Comparison of ENCODE assay signal across 18 mouse cellular contexts in genomic region chr16:24433563-24433962, GRCm38 (mm10). TPM values are rescaled to one million over a fixed set of nuclear protein-coding genes. Genes with fewer than 3 reads are reported as not detected.
DNase-seq lines count a peak whose midpoint lies in the region; ATAC-seq and TF ChIP-seq lines count a peak whose summit lies in the region.
"Had no signal": no experiment of that assay in that cellular context is flagged by ENCODE, and none has a peak within 500 bp of the region (broad histone marks: within the 10 kb centered on the region; RNA-seq: fewer than 3 reads in every experiment).

No protein-coding gene starts in this region.

- 17% methylated on average over 7 of the region's 7 CpGs for WGBS in heart, embryonic 11.5 days (ENCODE audit: insufficient replicate concordance)
- 20% methylated on average over 7 of the region's 7 CpGs for WGBS in lung, embryonic 14.5 days
- 28% methylated on average over 7 of the region's 7 CpGs for WGBS in heart, embryonic 16.5 days

- H3K4me2 ChIP-seq in heart, embryonic 11.5 days = peak overlapping the region; percentile 40
- no peak overlapping the region for H3K4me2 ChIP-seq in lung, embryonic 14.5 days
- peak overlapping the region; percentile 45; the same call in 1 of the 2 replicates for H3K4me2 ChIP-seq in heart, embryonic 16.5 days (ENCODE audit: low read depth, low read length)
- H3K4me2 ChIP-seq: embryonic facial prominence, embryonic 15.5 days; forebrain, embryonic 13.5 days; midbrain, embryonic 11.5 days; neural tube, embryonic 13.5 days had no signal

- no peak for DNase-seq in heart, postnatal 4 days
- DNase-seq in lung, embryonic 14.5 days = peak; percentile 43
- no peak for DNase-seq in lung, postnatal 25 days (ENCODE audit: low spot score)
- peak; percentile 46 for DNase-seq in lung, postnatal 36 days
- no peak for DNase-seq in cerebellum, postnatal 36 days
- no peak for DNase-seq in spleen, postnatal 36 days (ENCODE audit: low spot score in 2 of 2)
- DNase-seq: cerebellum, adult 9-11 months; embryo, embryonic 11 days; gastrocnemius, postnatal 36 days; right cerebral cortex, postnatal 14 days; thymus, postnatal 14 days had no signal

- no peaks in the 10 kb centered on the region for H3K27me3 ChIP-seq in heart, embryonic 11.5 days (ENCODE audit: control insufficient read depth, insufficient read depth, low read length)
- no peaks in the 10 kb centered on the region for H3K27me3 ChIP-seq in lung, embryonic 14.5 days (ENCODE audit: insufficient read depth, low read length)
- no peaks in the 10 kb centered on the region for H3K27me3 ChIP-seq in heart, embryonic 16.5 days (ENCODE audit: control insufficient read depth, insufficient read depth, low read length)
- H3K27me3 ChIP-seq: embryonic facial prominence, embryonic 15.5 days; forebrain, embryonic 13.5 days; neural tube, embryonic 13.5 days; Patski had no signal

- peaks cover 68% of the 10 kb centered on the region for H3K4me1 ChIP-seq in heart, embryonic 11.5 days (ENCODE audit: control insufficient read depth, insufficient read depth, low read length)
- H3K4me1 ChIP-seq in lung, embryonic 14.5 days (ENCODE audit: insufficient read depth) = peaks cover 17% of the 10 kb centered on the region
- peaks cover 57% of the 10 kb centered on the region for H3K4me1 ChIP-seq in heart, embryonic 16.5 days (ENCODE audit: control insufficient read depth, insufficient read depth, low read length)

- no peak for TF ChIP-seq CTCF in lung, embryonic 14.5 days (IDR thresholded peaks at IDR 0.05; ENCODE audit: low read depth)

- no peak for ATAC-seq in heart, embryonic 11.5 days (replicated peaks; ENCODE audit: insufficient number of reproducible peaks, low FRiP score, low TSS enrichment)
- ATAC-seq in lung, embryonic 14.5 days (ENCODE audit: insufficient read depth) = no peak
- no peak for ATAC-seq in heart, embryonic 16.5 days (replicated peaks; ENCODE audit: extremely low read depth, insufficient read depth, low FRiP score)
- ATAC-seq: Patski had no signal

- no peaks in the 10 kb centered on the region for H3K36me3 ChIP-seq in heart, embryonic 11.5 days (ENCODE audit: control insufficient read depth, insufficient read depth, low read length)
- no peaks in the 10 kb centered on the region for H3K36me3 ChIP-seq in lung, embryonic 14.5 days (ENCODE audit: insufficient read depth)
- H3K36me3 ChIP-seq in heart, embryonic 16.5 days (ENCODE audit: control insufficient read depth, insufficient read depth) = no peaks in the 10 kb centered on the region
- H3K36me3 ChIP-seq: embryonic facial prominence, embryonic 15.5 days; neural tube, embryonic 13.5 days had no signal

- H3K9me3 ChIP-seq in heart, embryonic 11.5 days (replicated peaks; ENCODE audit: control insufficient read depth, low read length) = no peaks in the 10 kb centered on the region
- H3K9me3 ChIP-seq in lung, embryonic 14.5 days (ENCODE audit: low read depth, low read length) = no peaks in the 10 kb centered on the region
- H3K9me3 ChIP-seq in heart, embryonic 16.5 days (replicated peaks; ENCODE audit: control insufficient read depth, low read length) = no peaks in the 10 kb centered on the region
- H3K9me3 ChIP-seq: embryonic facial prominence, embryonic 15.5 days; forebrain, embryonic 13.5 days; neural tube, embryonic 13.5 days had no signal

- no peak overlapping the region for H3K4me3 ChIP-seq in heart, embryonic 11.5 days (ENCODE audit: low read depth, low read length)
- no peak overlapping the region for H3K4me3 ChIP-seq in lung, embryonic 14.5 days (ENCODE audit: low read depth, low read length)
- H3K4me3 ChIP-seq in heart, embryonic 16.5 days (ENCODE audit: low read length) = no peak overlapping the region
- H3K4me3 ChIP-seq: embryonic facial prominence, embryonic 15.5 days; forebrain, embryonic 13.5 days; neural tube, embryonic 13.5 days had no signal

- no peak overlapping the region for H3K9ac ChIP-seq in heart, embryonic 11.5 days (ENCODE audit: low read depth, low read length)
- H3K9ac ChIP-seq in lung, embryonic 14.5 days = no peak overlapping the region
- peak overlapping the region; percentile 57 for H3K9ac ChIP-seq in heart, embryonic 16.5 days (ENCODE audit: low read length)
- H3K9ac ChIP-seq: embryonic facial prominence, embryonic 15.5 days; forebrain, embryonic 13.5 days; neural tube, embryonic 13.5 days had no signal

- peak overlapping the region; percentile 77; the same call in 1 of the 2 replicates for H3K27ac ChIP-seq in heart, embryonic 11.5 days (ENCODE audit: low read depth, low read length)
- no peak overlapping the region for H3K27ac ChIP-seq in lung, embryonic 14.5 days (ENCODE audit: low read depth)
- H3K27ac ChIP-seq in heart, embryonic 16.5 days (ENCODE audit: low read length) = peak overlapping the region; percentile 89
- H3K27ac ChIP-seq: embryonic facial prominence, embryonic 15.5 days had no signal

RNA-seq across cellular contexts. Expression of gene Lpp, which starts 40.3 kb away (rescaled TPM):
- 52.5 and 59.2 TPM in 2 replicates for polyA plus RNA-seq in heart, embryonic 11.5 days (2014; fragmentation: Nextera tagmentation; extraction: Ambion mirVana)
- 10 to 100 TPM; 77.6 to 80.1 TPM for total RNA-seq in heart, postnatal 4 days (2021)
- polyA plus RNA-seq in lung, embryonic 14.5 days (2014; fragmentation: Nextera tagmentation; extraction: Ambion mirVana) = 72.4 and 79.9 TPM in 2 replicates
- 42.6 and 46.2 TPM in 2 replicates for polyA plus RNA-seq in heart, embryonic 16.5 days (2015; fragmentation: Nextera tagmentation; extraction: Ambion mirVana)

Comparison
In these comparisons a context has a peak if more than half of its experiments do, and no peak if none do; other contexts are left out.
1. DNase-seq: peak in lung, embryonic 14.5 days (single experiment) and lung, postnatal 36 days (single experiment); none in heart, postnatal 4 days (single experiment), lung, postnatal 25 days (single experiment), cerebellum, postnatal 36 days (0 of 2) and spleen, postnatal 36 days (0 of 2).